Mouse (Mus musculus) midbrain, embryonic 11.5 days (tissue): ENCODE results near the gene Rrm2. TPM values are rescaled to one million over a fixed set of nuclear protein-coding genes. Genes with fewer than 3 reads are reported as not detected.
"Not testable (repeated sequence)": the region's sequence is repeated elsewhere in the genome, so short reads cannot be mapped to it uniquely, and the experiment has no call there.

Experiments
- ATAC-seq: fragments of 200-750 bp; cut with Nextera tagmentation; 2 replicates; pipeline ENCODE4 v1.8.0; 2017; ENCODE audit warnings: moderate TSS enrichment, moderate library complexity; ENCODE audit not compliant: low FRiP score
- DNase-seq: peaks from one replicate; pipeline ENCODE4 v3.0.0; 2015; ENCODE audit warnings: low spot score; ENCODE audit errors: missing footprints
- H3K27ac ChIP-seq: fragments of 300-500 bp; sonication (generic); 2 replicates; pipeline ENCODE4 v1.5.1; 2014; ENCODE audit warnings: low read depth, low read length
- H3K27me3 ChIP-seq: fragments of 300-500 bp; sonication (generic); 2 replicates; pipeline ENCODE4 v1.6.1; 2014; ENCODE audit warnings: mild to moderate bottlenecking, low read length, moderate library complexity, mixed read lengths; ENCODE audit not compliant: control insufficient read depth, insufficient read depth
- H3K36me3 ChIP-seq: fragments of 300-500 bp; sonication (generic); 2 replicates; pipeline ENCODE4 v1.6.1; 2014; ENCODE audit warnings: mild to moderate bottlenecking, low read length, moderate library complexity, mixed read lengths; ENCODE audit not compliant: control insufficient read depth, insufficient read depth
- H3K4me1 ChIP-seq: fragments of 300-500 bp; sonication (generic); 2 replicates; pipeline ENCODE4 v1.6.1; 2014; ENCODE audit warnings: low read length; ENCODE audit not compliant: control insufficient read depth, insufficient read depth
- H3K4me2 ChIP-seq: fragments of 300-500 bp; sonication (generic); 2 replicates; pipeline ENCODE4 v1.6.1; 2014; ENCODE audit warnings: mild to moderate bottlenecking, moderate library complexity
- H3K4me3 ChIP-seq: fragments of 300-500 bp; sonication (generic); 2 replicates; pipeline ENCODE4 v1.5.1; 2014; ENCODE audit warnings: low read depth, low read length
- H3K9ac ChIP-seq: fragments of 300-500 bp; sonication (generic); 2 replicates; pipeline ENCODE4 v1.6.1; 2014; ENCODE audit warnings: low read length
- H3K9me3 ChIP-seq: fragments of 300-500 bp; sonication (generic); 2 replicates; pipeline ENCODE4 v1.6.1; 2016; ENCODE audit warnings: low read length; ENCODE audit not compliant: control insufficient read depth
- WGBS: fragments of 180-500 bp; shearing (Covaris S2); extraction: QIAGEN DNeasy Blood & Tissue Kit; methylation state at CpG from one replicate; pipeline ENCODE4 v1.1.7; 2014; 5-methylcytosine and 5-hydroxymethylcytosine counted together
- polyA plus RNA-seq: library from polyadenylated mRNA; unstranded; fragments of >200 nt; fragmentation: Nextera tagmentation; extraction: Ambion mirVana; gene quantifications from 2 replicates; pipeline ENCODE4 v1.2.1, GENCODE M21; 2014

Gene Rrm2
- polyA plus RNA-seq, 1 experiment from 2014 or later, result 553 TPM

- Histone ChIP-seq H3K4me3 (no peak overlapping the region), H3K27ac (no peak overlapping the region), H3K27me3 (no peaks in the 10 kb centered on the region), H3K9ac (no peak overlapping the region), H3K4me2 (no peak overlapping the region), H3K9me3 (no peaks in the 10 kb centered on the region; the same call in 1 of the 2 replicates), H3K4me1 (0 out of 2 replicates have a peak, but pooled peaks cover 2% of the 10 kb centered on the region), H3K36me3 (no peaks in the 10 kb centered on the region)
- 30% methylated on average over 2 of the region's 2 CpGs for WGBS
- ATAC-seq (peak; percentile 68), DNase-seq (no peak)
These were observed 16.3 kb downstream of the Rrm2 start for GRCm38 (mm10) chr12:24724369-24724768.

- H3K36me3 ChIP-seq, result no peaks in the 10 kb centered on the region
- H3K9me3 ChIP-seq, result no peaks in the 10 kb centered on the region
- H3K4me3 ChIP-seq, result no peak overlapping the region
- 91% methylated on average over 13 of the region's 13 CpGs for WGBS
- DNase-seq, result peak; percentile 67
- H3K27ac ChIP-seq, result no peak overlapping the region
- no peak overlapping the region for H3K9ac ChIP-seq
- ATAC-seq, result no peak
- H3K4me1 ChIP-seq, result no peaks in the 10 kb centered on the region
- no peaks in the 10 kb centered on the region for H3K27me3 ChIP-seq
- H3K4me2 ChIP-seq, result no peak overlapping the region
These were observed 26.9 kb downstream of the Rrm2 start for GRCm38 (mm10) chr12:24734828-24735394.

DNA sequence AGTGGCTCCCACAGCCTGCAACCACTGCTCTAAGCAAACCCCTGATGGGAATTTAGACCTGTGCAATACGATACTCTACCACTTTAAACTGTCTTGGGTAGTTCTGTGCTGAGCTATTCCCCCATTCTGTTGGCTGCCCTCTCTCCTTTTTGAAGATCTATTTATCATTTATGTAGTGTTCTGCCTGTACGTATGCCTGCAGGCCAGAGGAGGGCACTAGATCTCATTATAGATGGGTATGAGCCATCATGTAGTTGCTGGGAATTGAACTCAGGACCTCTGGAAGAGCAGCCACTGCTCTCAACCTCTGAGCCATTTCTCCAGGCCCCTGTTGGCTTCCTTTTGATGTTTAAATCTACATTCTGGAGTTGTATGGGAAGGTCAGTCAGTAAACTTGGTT, 28.9 kb downstream of the Rrm2 start:
- no peaks in the 10 kb centered on the region for H3K4me1 ChIP-seq
- DNase-seq, result no peak
- no peak overlapping the region for H3K4me3 ChIP-seq
- no peak for ATAC-seq
- no peak overlapping the region for H3K27ac ChIP-seq
- no peaks in the 10 kb centered on the region for H3K27me3 ChIP-seq
- H3K9ac ChIP-seq, result no peak overlapping the region
- no peaks in the 10 kb centered on the region for H3K9me3 ChIP-seq
- H3K36me3 ChIP-seq, result no peaks in the 10 kb centered on the region
- WGBS, result 63% methylated on average over 2 of the region's 2 CpGs
- no peak overlapping the region for H3K4me2 ChIP-seq

- Histone ChIP-seq H3K4me2 (no peak overlapping the region), H3K27ac (no peak overlapping the region), H3K4me3 (no peak overlapping the region), H3K9me3 (no peaks in the 10 kb centered on the region), H3K36me3 (no peaks in the 10 kb centered on the region), H3K9ac (no peak overlapping the region), H3K4me1 (no peaks in the 10 kb centered on the region), H3K27me3 (no peaks in the 10 kb centered on the region)
- DNase-seq (no peak), ATAC-seq (no peak)
- WGBS, result 59% methylated on average over 1 of the region's 1 CpGs
These were observed 31.9 kb downstream of the Rrm2 start for GRCm38 (mm10) chr12:24739963-24740362.

- not testable (repeated sequence) for H3K4me1 ChIP-seq, H3K36me3 ChIP-seq, H3K4me3 ChIP-seq, H3K27me3 ChIP-seq, H3K4me2 ChIP-seq, H3K9ac ChIP-seq, H3K27ac ChIP-seq, ATAC-seq, H3K9me3 ChIP-seq
- 69% methylated on average over 6 of the region's 6 CpGs for WGBS
- DNase-seq, result peak; percentile 51
These were observed 33.5 kb downstream of the Rrm2 start for GRCm38 (mm10) chr12:24741535-24741934.

GRCm38 (mm10) chr12:24744309-24744708, 36.3 kb downstream of the Rrm2 start:
- no peak overlapping the region for H3K4me2 ChIP-seq
- H3K9me3 ChIP-seq, result no peaks in the 10 kb centered on the region
- no peaks in the 10 kb centered on the region for H3K36me3 ChIP-seq
- H3K4me1 ChIP-seq, result peaks cover 2% of the 10 kb centered on the region
- H3K4me3 ChIP-seq, result no peak overlapping the region
- no peak overlapping the region for H3K9ac ChIP-seq
- WGBS, result 43% methylated on average over 1 of the region's 1 CpGs
- peak; percentile 49 for DNase-seq
- no peaks in the 10 kb centered on the region for H3K27me3 ChIP-seq
- ATAC-seq, result no peak
- no peak overlapping the region for H3K27ac ChIP-seq

DNA sequence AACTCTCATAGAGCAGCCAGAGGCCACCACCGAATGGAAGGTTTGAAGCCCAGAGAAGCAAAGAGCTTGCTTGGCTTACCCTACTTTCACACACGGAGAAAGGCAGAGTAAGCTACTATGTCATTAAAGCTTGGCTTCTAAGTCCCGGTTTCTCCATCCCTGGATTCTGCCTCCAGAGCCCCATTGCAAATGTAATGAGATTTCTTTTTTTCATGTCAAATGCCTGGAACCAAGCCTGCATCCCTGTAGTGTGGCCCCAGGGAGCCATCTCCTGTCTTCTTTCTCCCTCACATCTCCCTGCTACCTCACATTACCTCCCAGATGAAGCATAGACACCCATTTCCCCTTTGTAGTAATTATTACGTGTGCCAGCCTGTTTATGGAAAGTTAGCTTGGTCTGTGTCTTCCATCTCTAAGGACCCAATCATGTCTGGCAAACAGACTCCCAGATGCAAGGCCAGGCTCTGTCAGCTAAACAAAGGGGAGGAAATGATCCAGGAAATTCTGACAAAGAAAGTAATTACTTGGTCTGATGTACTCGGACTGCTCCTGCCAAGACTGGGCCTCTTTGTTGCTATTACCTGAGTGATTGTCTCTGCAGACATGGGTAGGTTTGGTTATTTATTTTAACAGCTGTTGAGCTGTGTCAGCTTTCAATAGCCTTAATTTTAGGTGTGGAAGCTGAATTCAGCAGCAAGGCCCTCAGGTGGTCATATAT, 38.7 kb downstream of the Rrm2 start:
- Histone ChIP-seq H3K36me3 (no peaks in the 10 kb centered on the region), H3K4me1 (peaks cover 2% of the 10 kb centered on the region), H3K4me3 (no peak overlapping the region), H3K9me3 (no peaks in the 10 kb centered on the region), H3K4me2 (no peak overlapping the region), H3K9ac (no peak overlapping the region), H3K27ac (no peak overlapping the region), H3K27me3 (no peaks in the 10 kb centered on the region)
- ATAC-seq (no peak), DNase-seq (peak; percentile 51)
- 64% methylated on average over 5 of the region's 5 CpGs for WGBS

DNA sequence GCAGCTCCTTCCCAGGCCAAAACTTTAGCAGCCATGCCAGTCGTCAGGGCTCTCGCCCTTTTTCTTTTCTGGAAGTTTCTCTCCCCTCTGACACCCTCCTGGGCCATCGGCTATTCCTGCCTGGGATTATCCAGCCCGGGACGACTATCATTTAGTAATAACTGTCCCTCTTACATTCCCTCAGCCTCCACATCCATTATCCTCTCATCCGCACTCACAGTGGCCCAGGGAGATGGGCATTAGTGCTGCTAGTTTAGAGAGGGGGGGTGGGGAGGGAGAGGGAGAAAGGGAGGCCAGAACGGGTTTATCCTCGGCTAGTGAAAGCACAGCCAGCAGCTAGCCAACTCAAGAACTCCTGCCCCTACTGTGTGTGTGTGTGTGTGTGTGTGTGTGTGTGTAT, 39.3 kb downstream of the Rrm2 start:
- ATAC-seq, result no peak
- peaks cover 2% of the 10 kb centered on the region for H3K4me1 ChIP-seq
- WGBS, result 75% methylated on average over 8 of the region's 8 CpGs
- H3K27ac ChIP-seq, result no peak overlapping the region
- H3K4me3 ChIP-seq, result no peak overlapping the region
- H3K9ac ChIP-seq, result no peak overlapping the region
- no peaks in the 10 kb centered on the region for H3K36me3 ChIP-seq
- H3K27me3 ChIP-seq, result no peaks in the 10 kb centered on the region
- H3K4me2 ChIP-seq, result no peak overlapping the region
- no peaks in the 10 kb centered on the region for H3K9me3 ChIP-seq
- no peak for DNase-seq

- Histone ChIP-seq H3K27me3 (no peaks in the 10 kb centered on the region), H3K27ac (no peak overlapping the region), H3K9ac (no peak overlapping the region), H3K4me1 (peaks cover 2% of the 10 kb centered on the region), H3K4me3 (no peak overlapping the region), H3K9me3 (no peaks in the 10 kb centered on the region), H3K4me2 (no peak overlapping the region), H3K36me3 (no peaks in the 10 kb centered on the region)
- WGBS, result 92% methylated on average over 6 of the region's 6 CpGs
- no peak for ATAC-seq
- peak; percentile 69 for DNase-seq
These were observed 42.5 kb downstream of the Rrm2 start for GRCm38 (mm10) chr12:24750521-24750920.
